Mouse (Mus musculus): Measurements from ENCODE around the gene Abcg5. TPM values are rescaled to one million over a fixed set of nuclear protein-coding genes. Genes with fewer than 3 reads are reported as not detected.

The Abcg5 gene
- polyA plus RNA-seq, 1 experiment from 2014 or later = 0.18 TPM

DNA sequence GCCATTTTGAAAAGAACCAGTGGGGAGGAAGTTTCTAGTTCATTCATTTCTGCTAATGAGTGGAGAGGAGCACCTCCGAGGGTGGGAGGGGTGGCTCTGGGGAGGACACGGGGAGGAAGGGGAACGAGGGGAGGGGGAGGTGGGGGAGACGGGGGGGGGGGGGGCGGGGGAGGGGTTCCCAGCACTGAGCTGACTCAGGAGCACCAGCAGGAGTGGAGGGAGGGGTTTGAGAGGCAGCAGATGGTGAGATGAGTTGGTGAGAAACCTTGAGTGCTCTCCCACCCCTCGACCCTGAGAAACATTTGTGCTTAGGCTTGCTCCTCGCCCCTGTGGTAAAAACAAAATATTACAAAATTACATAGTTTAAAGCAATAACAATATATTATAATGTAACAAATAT is 36.9 kb downstream of the Abcg5 start:
- Histone ChIP-seq H3K9ac (ENCODE audit: low read depth, low read length) (no peak overlapping the region), H3K4me2 (no peak overlapping the region), H3K9me3 (ENCODE audit: control insufficient read depth, low read length) (no peaks in the 10 kb centered on the region), H3K36me3 (ENCODE audit: control insufficient read depth, insufficient read depth, low read length) (no peaks in the 10 kb centered on the region), H3K4me3 (ENCODE audit: low read depth, low read length) (no peak overlapping the region), H3K27ac (ENCODE audit: low read depth, low read length) (no peak overlapping the region), H3K27me3 (replicated peaks; ENCODE audit: control insufficient read depth, insufficient read depth, low read length) (no peaks in the 10 kb centered on the region), H3K4me1 (replicated peaks; ENCODE audit: control insufficient read depth, insufficient read depth, low read length) (peaks cover 9% of the 10 kb centered on the region; the same call in 1 of the 2 replicates)
- ATAC-seq (replicated peaks; ENCODE audit: low FRiP score) (no peak), DNase-seq (ENCODE audit: low spot score) (no peak)
- 26% methylated on average over 3 of the region's 7 CpGs for WGBS

- Histone ChIP-seq H3K9ac (ENCODE audit: low read depth, low read length) (no peak overlapping the region), H3K27ac (ENCODE audit: low read depth, low read length) (no peak overlapping the region), H3K4me1 (replicated peaks; ENCODE audit: control insufficient read depth, insufficient read depth, low read length) (peaks cover 9% of the 10 kb centered on the region; the same call in 1 of the 2 replicates), H3K4me2 (no peak overlapping the region), H3K27me3 (replicated peaks; ENCODE audit: control insufficient read depth, insufficient read depth, low read length) (no peaks in the 10 kb centered on the region), H3K4me3 (ENCODE audit: low read depth, low read length) (no peak overlapping the region), H3K9me3 (ENCODE audit: control insufficient read depth, low read length) (no peaks in the 10 kb centered on the region), H3K36me3 (ENCODE audit: control insufficient read depth, insufficient read depth, low read length) (no peaks in the 10 kb centered on the region)
- ATAC-seq (replicated peaks; ENCODE audit: low FRiP score) = no peak
- WGBS = 38% methylated on average over 9 of the region's 9 CpGs
- DNase-seq (ENCODE audit: low spot score) = no peak
These were observed 37.7 kb downstream of the Abcg5 start for GRCm38 (mm10) chr17:84645119-84645518.

- peaks cover 9% of the 10 kb centered on the region; the same call in 1 of the 2 replicates for H3K4me1 ChIP-seq (replicated peaks; ENCODE audit: control insufficient read depth, insufficient read depth, low read length)
- DNase-seq (ENCODE audit: low spot score) (no peak), ATAC-seq (replicated peaks; ENCODE audit: low FRiP score) (no peak)
- H3K4me3 ChIP-seq (ENCODE audit: low read depth, low read length) = no peak overlapping the region
- WGBS = 40% methylated on average over 16 of the region's 16 CpGs
- H3K27ac ChIP-seq (ENCODE audit: low read depth, low read length) = no peak overlapping the region
- no peak overlapping the region for H3K4me2 ChIP-seq
- no peaks in the 10 kb centered on the region for H3K9me3 ChIP-seq (ENCODE audit: control insufficient read depth, low read length)
- H3K36me3 ChIP-seq (ENCODE audit: control insufficient read depth, insufficient read depth, low read length) = no peaks in the 10 kb centered on the region
- no peaks in the 10 kb centered on the region for H3K27me3 ChIP-seq (replicated peaks; ENCODE audit: control insufficient read depth, insufficient read depth, low read length)
- no peak overlapping the region for H3K9ac ChIP-seq (ENCODE audit: low read depth, low read length)
These were observed 38.3 kb downstream of the Abcg5 start for GRCm38 (mm10) chr17:84644292-84645050.

- ATAC-seq (replicated peaks; ENCODE audit: low FRiP score) = no peak
- DNase-seq (ENCODE audit: low spot score) = no peak
- Histone ChIP-seq H3K36me3 (ENCODE audit: control insufficient read depth, insufficient read depth, low read length) (no peaks in the 10 kb centered on the region), H3K27ac (ENCODE audit: low read depth, low read length) (no peak overlapping the region), H3K27me3 (replicated peaks; ENCODE audit: control insufficient read depth, insufficient read depth, low read length) (no peaks in the 10 kb centered on the region), H3K4me2 (no peak overlapping the region), H3K4me1 (replicated peaks; ENCODE audit: control insufficient read depth, insufficient read depth, low read length) (peaks cover 9% of the 10 kb centered on the region; the same call in 1 of the 2 replicates), H3K9me3 (ENCODE audit: control insufficient read depth, low read length) (no peaks in the 10 kb centered on the region), H3K4me3 (ENCODE audit: low read depth, low read length) (no peak overlapping the region), H3K9ac (ENCODE audit: low read depth, low read length) (no peak overlapping the region)
- WGBS = 86% methylated on average over 9 of the region's 9 CpGs
These were observed 40.5 kb downstream of the Abcg5 start for GRCm38 (mm10) chr17:84642324-84642723.

- 34% methylated on average over 3 of the region's 3 CpGs for WGBS
- ATAC-seq (replicated peaks; ENCODE audit: low FRiP score) = no peak
- DNase-seq (ENCODE audit: low spot score) = no peak
These were observed 40.9 kb downstream of the Abcg5 start for GRCm38 (mm10) chr17:84641893-84642292.

GRCm38 (mm10) chr17:84639796-84640378 is 42.9 kb downstream of the Abcg5 start:
- H3K27me3 ChIP-seq (replicated peaks; ENCODE audit: control insufficient read depth, insufficient read depth, low read length) = no peaks in the 10 kb centered on the region
- 0 out of 2 replicates have a peak, but pooled peaks cover 3% of the 10 kb centered on the region for H3K4me1 ChIP-seq (replicated peaks; ENCODE audit: control insufficient read depth, insufficient read depth, low read length)
- H3K9me3 ChIP-seq (ENCODE audit: control insufficient read depth, low read length) = no peaks in the 10 kb centered on the region
- no peak overlapping the region for H3K27ac ChIP-seq (ENCODE audit: low read depth, low read length)
- H3K9ac ChIP-seq (ENCODE audit: low read depth, low read length) = no peak overlapping the region
- H3K4me3 ChIP-seq (ENCODE audit: low read depth, low read length) = no peak overlapping the region
- 78% methylated on average over 10 of the region's 10 CpGs for WGBS
- no peak for DNase-seq (ENCODE audit: low spot score)
- no peaks in the 10 kb centered on the region for H3K36me3 ChIP-seq (ENCODE audit: control insufficient read depth, insufficient read depth, low read length)
- ATAC-seq (replicated peaks; ENCODE audit: low FRiP score) = no peak
- H3K4me2 ChIP-seq = no peak overlapping the region

More at GRCm38 (mm10) chr17:84641893-84642292, 40.9 kb downstream of the Abcg5 start:
- H3K27me3 ChIP-seq (replicated peaks; ENCODE audit: control insufficient read depth, insufficient read depth, low read length) = no peaks in the 10 kb centered on the region
- H3K9me3 ChIP-seq (ENCODE audit: control insufficient read depth, low read length) = no peaks in the 10 kb centered on the region
- H3K4me1 ChIP-seq (replicated peaks; ENCODE audit: control insufficient read depth, insufficient read depth, low read length) = peaks cover 9% of the 10 kb centered on the region; the same call in 1 of the 2 replicates
- no peak overlapping the region for H3K4me2 ChIP-seq
- no peaks in the 10 kb centered on the region for H3K36me3 ChIP-seq (ENCODE audit: control insufficient read depth, insufficient read depth, low read length)
- H3K4me3 ChIP-seq (ENCODE audit: low read depth, low read length) = no peak overlapping the region
- no peak overlapping the region for H3K9ac ChIP-seq (ENCODE audit: low read depth, low read length)
- H3K27ac ChIP-seq (ENCODE audit: low read depth, low read length) = no peak overlapping the region

DNA sequence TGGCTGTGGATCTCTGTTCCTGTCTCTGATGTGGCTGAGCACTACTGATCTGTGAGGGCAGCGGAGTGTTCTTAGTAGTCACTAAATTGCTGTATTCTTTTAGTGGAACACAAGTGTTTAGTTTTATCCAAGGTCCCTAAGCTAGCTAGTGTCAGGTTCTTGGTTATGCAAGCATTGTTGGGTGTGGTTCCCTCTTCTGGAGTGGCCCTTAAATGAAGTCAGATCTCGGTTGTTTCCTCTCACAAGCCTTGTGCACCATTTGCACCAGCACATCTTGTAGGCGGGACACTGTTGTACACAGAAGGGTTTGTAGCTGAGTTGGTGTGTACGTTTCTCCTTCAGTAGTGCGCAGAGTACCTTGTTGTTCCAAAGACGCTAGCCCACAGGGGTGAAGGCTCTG is 44.8 kb downstream of the Abcg5 start:
- DNase-seq (ENCODE audit: low spot score) (no peak), ATAC-seq (replicated peaks; ENCODE audit: low FRiP score) (no peak)
- no peaks in the 10 kb centered on the region for H3K27me3 ChIP-seq (replicated peaks; ENCODE audit: control insufficient read depth, insufficient read depth, low read length)
- H3K4me3 ChIP-seq (ENCODE audit: low read depth, low read length) = no peak overlapping the region
- H3K36me3 ChIP-seq (ENCODE audit: control insufficient read depth, insufficient read depth, low read length) = no peaks in the 10 kb centered on the region
- no peak overlapping the region for H3K27ac ChIP-seq (ENCODE audit: low read depth, low read length)
- WGBS = 81% methylated on average over 6 of the region's 6 CpGs
- H3K4me1 ChIP-seq (replicated peaks; ENCODE audit: control insufficient read depth, insufficient read depth, low read length) = no peaks in the 10 kb centered on the region
- H3K9me3 ChIP-seq (ENCODE audit: control insufficient read depth, low read length) = no peaks in the 10 kb centered on the region
- H3K9ac ChIP-seq (ENCODE audit: low read depth, low read length) = no peak overlapping the region
- no peak overlapping the region for H3K4me2 ChIP-seq

DNA sequence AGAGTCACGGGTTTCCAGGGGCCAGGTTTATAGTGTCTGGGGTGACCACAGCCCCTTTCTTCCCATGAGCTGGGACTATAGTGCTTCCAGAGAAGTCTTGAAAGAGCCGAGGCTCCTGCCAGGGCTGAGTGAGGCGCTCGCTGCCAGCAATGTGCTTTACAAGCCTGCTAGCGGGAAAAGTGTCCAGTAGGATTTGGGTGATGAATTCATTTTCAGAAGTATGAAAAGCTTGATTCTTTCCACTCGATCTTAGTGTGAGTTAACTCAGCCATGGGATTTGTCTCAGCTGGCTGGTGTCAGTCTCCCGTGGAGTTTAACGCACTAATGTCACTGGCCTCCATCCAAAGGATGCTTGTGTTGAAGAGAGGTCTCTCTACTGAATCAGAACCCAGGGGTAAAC is 46.5 kb downstream of the Abcg5 start:
- Histone ChIP-seq H3K27ac (ENCODE audit: low read depth, low read length) (no peak overlapping the region), H3K9me3 (ENCODE audit: control insufficient read depth, low read length) (no peaks in the 10 kb centered on the region), H3K4me3 (ENCODE audit: low read depth, low read length) (no peak overlapping the region), H3K36me3 (ENCODE audit: control insufficient read depth, insufficient read depth, low read length) (no peaks in the 10 kb centered on the region), H3K9ac (ENCODE audit: low read depth, low read length) (no peak overlapping the region), H3K27me3 (replicated peaks; ENCODE audit: control insufficient read depth, insufficient read depth, low read length) (no peaks in the 10 kb centered on the region), H3K4me2 (no peak overlapping the region), H3K4me1 (replicated peaks; ENCODE audit: control insufficient read depth, insufficient read depth, low read length) (no peaks in the 10 kb centered on the region)
- no peak for DNase-seq (ENCODE audit: low spot score)
- no peak for ATAC-seq (replicated peaks; ENCODE audit: low FRiP score)
- WGBS = 76% methylated on average over 8 of the region's 8 CpGs

- no peaks in the 10 kb centered on the region for H3K4me1 ChIP-seq (replicated peaks; ENCODE audit: control insufficient read depth, insufficient read depth, low read length)
These were observed 49.4 kb downstream of the Abcg5 start for GRCm38 (mm10) chr17:84633443-84633842.

More at GRCm38 (mm10) chr17:84633443-84633842, 49.4 kb downstream of the Abcg5 start:
- Histone ChIP-seq H3K9me3 (ENCODE audit: control insufficient read depth, low read length) (no peaks in the 10 kb centered on the region), H3K9ac (ENCODE audit: low read depth, low read length) (no peak overlapping the region), H3K27ac (ENCODE audit: low read depth, low read length) (no peak overlapping the region), H3K4me2 (no peak overlapping the region), H3K27me3 (replicated peaks; ENCODE audit: control insufficient read depth, insufficient read depth, low read length) (no peaks in the 10 kb centered on the region), H3K36me3 (ENCODE audit: control insufficient read depth, insufficient read depth, low read length) (no peaks in the 10 kb centered on the region), H3K4me3 (ENCODE audit: low read depth, low read length) (no peak overlapping the region)
- no peak for DNase-seq (ENCODE audit: low spot score)
- WGBS = 52% methylated on average over 13 of the region's 13 CpGs
- no peak for ATAC-seq (replicated peaks; ENCODE audit: low FRiP score)

All from liver, embryonic 11.5 days (tissue).